Mouse (Mus musculus): Measurements from ENCODE around the gene Plbd2. TPM values are rescaled to one million over a fixed set of nuclear protein-coding genes. Genes with fewer than 3 reads are reported as not detected.

Gene Plbd2
- polyA plus RNA-seq, 2 experiments, result 4.3 to 10.3 TPM

DNA sequence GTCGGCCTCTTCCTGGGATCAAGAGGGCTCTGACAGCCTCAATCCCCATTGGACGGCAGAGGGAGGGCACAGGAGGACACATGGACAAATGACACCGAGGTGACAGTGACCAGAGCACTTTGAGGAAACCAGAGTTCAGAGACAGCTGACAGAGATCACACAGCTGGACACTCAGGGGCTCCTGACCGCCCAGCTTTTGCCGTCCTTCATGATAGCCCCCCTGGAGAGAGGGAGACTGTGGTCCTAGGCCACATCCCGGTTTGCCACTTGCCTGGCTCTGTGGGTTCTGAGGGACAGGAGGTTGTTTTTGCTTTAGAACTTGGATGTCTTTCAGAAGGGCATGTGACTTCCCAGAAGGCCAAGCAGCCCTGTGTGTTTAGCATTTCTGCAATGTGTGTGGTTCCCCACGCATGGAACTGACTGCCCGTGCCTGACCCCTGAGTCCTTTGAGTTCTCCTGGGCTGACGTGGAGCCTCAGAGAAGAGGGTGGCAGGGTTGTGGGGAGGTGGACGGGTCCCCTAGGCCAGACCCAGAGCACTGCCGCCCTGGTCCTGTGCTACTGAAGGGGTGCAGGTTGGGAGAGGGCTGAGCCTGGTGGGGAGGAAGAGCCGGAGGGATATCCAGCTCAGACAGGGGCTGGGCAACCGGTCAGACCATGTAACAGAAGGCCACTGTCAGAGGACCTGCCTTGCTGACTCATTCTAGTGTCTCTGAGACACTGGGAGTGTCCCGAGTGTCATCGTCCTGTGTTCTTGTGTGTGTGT, 13.0 kb upstream of the Plbd2 start:
- H3K27ac ChIP-seq, result no peak overlapping the region
- TF ChIP-seq CTCF (IDR thresholded peaks at IDR 0.05; ENCODE audit: low read depth) (no peak), EP300 (IDR thresholded peaks at IDR 0.05; ENCODE audit: low read depth) (no peak)
- WGBS (ENCODE audit: insufficient replicate concordance), result 51% methylated on average over 15 of the region's 15 CpGs
- no peak overlapping the region for H3K9ac ChIP-seq (replicated peaks)
- ATAC-seq (ENCODE audit: insufficient read depth) (no peak), DNase-seq (ENCODE audit: low read depth in 3 of 3, low spot score in 3 of 3) (no peak)
- H3K4me3 ChIP-seq (ENCODE audit: insufficient read depth in 1 of 2, low read depth in 2 of 2, low read length in 2 of 2), result no peak overlapping the region
- H3K4me2 ChIP-seq (ENCODE audit: low read depth), result no peak overlapping the region
- no peaks in the 10 kb centered on the region for H3K9me3 ChIP-seq (ENCODE audit: control insufficient read depth, low read length)
- no peaks in the 10 kb centered on the region for H3K27me3 ChIP-seq (ENCODE audit: control insufficient read depth, insufficient read depth, low read length)
- peaks cover 2 to 7% of the 10 kb centered on the region in 2 experiments for H3K4me1 ChIP-seq (replicated peaks; ENCODE audit: control insufficient read depth in 2 of 2, insufficient read depth in 2 of 2, low read length in 1 of 2)
- no peaks in the 10 kb centered on the region for H3K36me3 ChIP-seq (replicated peaks; ENCODE audit: control insufficient read depth, insufficient read depth, low read depth)

DNA sequence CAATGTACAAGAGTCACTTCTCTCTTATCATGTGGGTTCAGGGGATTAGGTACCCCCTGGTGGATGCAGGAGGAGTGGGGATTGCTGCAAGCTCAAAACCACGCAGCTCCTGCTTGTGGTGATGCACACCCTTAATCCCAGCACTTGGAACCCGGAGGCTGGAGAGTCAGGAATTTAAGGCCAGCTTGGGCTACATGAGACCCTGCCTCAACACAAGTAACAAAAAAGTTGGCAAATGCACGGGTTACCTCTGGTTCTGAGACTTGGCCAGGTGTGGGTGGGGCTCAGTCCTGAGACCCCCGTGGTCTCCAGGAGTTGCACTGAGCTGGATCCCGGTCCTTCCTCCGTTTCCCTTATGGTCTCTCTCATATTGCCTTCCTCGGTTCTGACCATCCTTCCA, 12.0 kb upstream of the Plbd2 start:
- no peak for ATAC-seq (ENCODE audit: insufficient read depth)
- H3K27ac ChIP-seq, result no peak overlapping the region
- no peak overlapping the region for H3K9ac ChIP-seq (replicated peaks)
- TF ChIP-seq CTCF (IDR thresholded peaks at IDR 0.05; ENCODE audit: low read depth) (no peak), EP300 (IDR thresholded peaks at IDR 0.05; ENCODE audit: low read depth) (no peak)
- WGBS (ENCODE audit: insufficient replicate concordance), result 68% methylated on average over 7 of the region's 7 CpGs
- peaks cover 8% of the 10 kb centered on the region in 2 experiments for H3K4me1 ChIP-seq (replicated peaks; ENCODE audit: control insufficient read depth in 2 of 2, insufficient read depth in 2 of 2, low read length in 1 of 2)
- DNase-seq (ENCODE audit: low read depth in 3 of 3, low spot score in 3 of 3), result no peak
- no peaks in the 10 kb centered on the region for H3K9me3 ChIP-seq (ENCODE audit: control insufficient read depth, low read length)
- no peaks in the 10 kb centered on the region for H3K27me3 ChIP-seq (ENCODE audit: control insufficient read depth, insufficient read depth, low read length)
- H3K4me2 ChIP-seq (ENCODE audit: low read depth), result no peak overlapping the region
- H3K4me3 ChIP-seq (ENCODE audit: insufficient read depth in 1 of 2, low read depth in 2 of 2, low read length in 2 of 2), result no peak overlapping the region
- H3K36me3 ChIP-seq (replicated peaks; ENCODE audit: control insufficient read depth, insufficient read depth, low read depth), result no peaks in the 10 kb centered on the region

DNA sequence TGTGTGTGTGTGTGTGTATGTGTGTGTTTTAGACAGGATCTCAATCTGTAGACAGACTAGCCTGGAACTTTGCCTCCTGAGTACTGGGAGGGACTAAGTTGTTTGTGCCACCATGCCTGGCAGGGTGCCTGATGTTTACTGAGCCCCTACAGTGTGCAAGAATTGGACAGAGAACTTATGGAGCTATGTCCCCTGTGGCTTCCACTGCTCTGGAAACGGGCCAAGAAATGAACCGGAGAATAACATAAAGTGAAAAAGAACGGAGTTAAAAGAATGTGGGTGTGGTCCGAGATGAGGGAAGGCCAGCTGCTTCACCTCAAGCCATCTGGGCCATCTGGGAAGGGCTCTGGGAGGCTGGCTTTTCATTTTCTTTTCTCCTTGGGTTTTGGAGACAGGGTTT, 11.3 kb upstream of the Plbd2 start:
- DNase-seq (ENCODE audit: low read depth in 3 of 3, low spot score in 3 of 3) (no peak), ATAC-seq (ENCODE audit: insufficient read depth) (no peak)
- H3K36me3 ChIP-seq (replicated peaks; ENCODE audit: control insufficient read depth, insufficient read depth, low read depth), result no peaks in the 10 kb centered on the region
- no peak overlapping the region for H3K4me3 ChIP-seq (ENCODE audit: insufficient read depth in 1 of 2, low read depth in 2 of 2, low read length in 2 of 2)
- 66% methylated on average over 4 of the region's 4 CpGs for WGBS (ENCODE audit: insufficient replicate concordance)
- H3K27ac ChIP-seq, result no peak overlapping the region
- no peaks in the 10 kb centered on the region for H3K9me3 ChIP-seq (ENCODE audit: control insufficient read depth, low read length)
- H3K9ac ChIP-seq (replicated peaks), result no peak overlapping the region
- TF ChIP-seq EP300 (IDR thresholded peaks at IDR 0.05; ENCODE audit: low read depth) (no peak), CTCF (IDR thresholded peaks at IDR 0.05; ENCODE audit: low read depth) (no peak)
- no peaks in the 10 kb centered on the region for H3K27me3 ChIP-seq (ENCODE audit: control insufficient read depth, insufficient read depth, low read length)
- H3K4me1 ChIP-seq (replicated peaks; ENCODE audit: control insufficient read depth in 2 of 2, insufficient read depth in 2 of 2, low read length in 1 of 2), result peaks cover 8% of the 10 kb centered on the region in 2 experiments
- H3K4me2 ChIP-seq (ENCODE audit: low read depth), result no peak overlapping the region

DNA sequence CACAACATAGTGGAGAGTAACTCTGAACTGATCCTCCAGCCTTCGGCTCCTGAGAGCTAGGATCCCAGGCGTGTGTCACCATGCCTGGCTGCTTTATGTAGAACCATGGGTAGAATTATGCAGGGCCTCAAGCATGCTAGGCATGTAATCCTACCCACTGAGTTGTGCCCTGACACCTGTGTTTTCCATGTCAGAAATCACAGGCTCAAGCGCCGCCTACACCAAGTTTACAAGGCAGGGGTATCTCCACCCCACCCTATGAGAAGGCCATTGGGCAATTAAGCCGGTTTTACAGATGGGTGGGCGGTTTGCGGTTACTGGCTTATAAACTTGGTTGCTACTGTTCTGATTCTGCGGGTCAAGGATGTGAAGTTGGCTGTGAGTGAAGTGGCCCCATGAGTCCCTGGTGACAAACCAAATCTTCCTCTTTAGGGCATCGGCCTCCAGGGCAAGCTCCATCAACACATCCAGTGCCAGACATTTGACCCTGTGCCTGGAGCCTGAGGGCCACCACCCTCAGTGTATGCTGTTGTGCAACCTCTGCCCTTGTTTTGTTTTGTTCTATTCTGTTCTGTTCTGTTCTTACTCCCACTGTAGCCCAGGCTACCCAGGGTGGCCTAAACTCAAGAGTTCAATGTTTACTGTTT, 10.7 kb upstream of the Plbd2 start:
- Histone ChIP-seq H3K9me3 (ENCODE audit: control insufficient read depth, low read length) (no peaks in the 10 kb centered on the region), H3K27me3 (ENCODE audit: control insufficient read depth, insufficient read depth, low read length) (no peaks in the 10 kb centered on the region), H3K27ac (no peak overlapping the region), H3K9ac (replicated peaks) (no peak overlapping the region), H3K4me2 (ENCODE audit: low read depth) (no peak overlapping the region), H3K4me3 (ENCODE audit: insufficient read depth in 1 of 2, low read depth in 2 of 2, low read length in 2 of 2) (no peak overlapping the region), H3K4me1 (replicated peaks; ENCODE audit: control insufficient read depth in 2 of 2, insufficient read depth in 2 of 2, low read length in 1 of 2) (peaks cover 8% of the 10 kb centered on the region in 2 experiments), H3K36me3 (replicated peaks; ENCODE audit: control insufficient read depth, insufficient read depth, low read depth) (no peaks in the 10 kb centered on the region)
- no peak for DNase-seq (ENCODE audit: low read depth in 3 of 3, low spot score in 3 of 3)
- TF ChIP-seq EP300 (IDR thresholded peaks at IDR 0.05; ENCODE audit: low read depth) (no peak), CTCF (IDR thresholded peaks at IDR 0.05; ENCODE audit: low read depth) (no peak)
- no peak for ATAC-seq (ENCODE audit: insufficient read depth)
- 79% methylated on average over 9 of the region's 9 CpGs for WGBS (ENCODE audit: insufficient replicate concordance)

DNA sequence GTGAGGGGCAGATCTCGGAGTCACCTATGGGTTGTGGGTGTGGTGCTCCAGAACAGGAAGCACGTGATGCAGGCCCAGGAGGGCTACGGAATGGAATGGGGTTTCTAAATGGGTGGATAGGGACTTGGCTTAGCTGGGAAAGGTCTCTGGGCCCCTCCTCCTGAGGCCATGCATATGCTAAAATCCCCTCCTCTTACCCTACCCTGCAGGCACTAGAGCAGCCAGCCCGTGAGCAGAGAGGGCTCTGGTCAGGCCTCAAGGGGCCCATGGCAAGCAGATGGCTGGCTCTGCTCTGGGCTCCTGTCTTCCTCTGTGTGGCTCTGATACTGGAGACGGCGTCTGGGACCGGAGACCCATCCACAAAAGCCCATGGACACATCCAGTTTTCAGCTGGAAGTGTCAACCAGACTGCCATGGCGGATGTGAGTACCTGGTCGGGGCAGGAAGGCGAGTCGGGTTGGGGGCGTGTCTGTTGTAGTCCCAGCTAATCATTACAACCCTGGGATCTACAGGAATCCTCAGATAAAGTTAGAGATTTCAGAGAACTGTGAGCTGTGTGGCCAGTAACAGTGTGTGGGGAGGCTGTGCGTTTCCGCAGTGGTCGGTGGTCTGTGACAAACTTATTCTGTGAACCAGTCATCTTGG, 9.6 kb upstream of the Plbd2 start:
- Histone ChIP-seq H3K4me3 (ENCODE audit: insufficient read depth in 1 of 2, low read depth in 2 of 2, low read length in 2 of 2) (no peak overlapping the region), H3K4me1 (replicated peaks; ENCODE audit: control insufficient read depth in 2 of 2, insufficient read depth in 2 of 2, low read length in 1 of 2) (peaks cover 8% of the 10 kb centered on the region in 2 experiments), H3K27ac (no peak overlapping the region), H3K27me3 (ENCODE audit: control insufficient read depth, insufficient read depth, low read length) (no peaks in the 10 kb centered on the region), H3K36me3 (replicated peaks; ENCODE audit: control insufficient read depth, insufficient read depth, low read depth) (no peaks in the 10 kb centered on the region), H3K4me2 (ENCODE audit: low read depth) (no peak overlapping the region), H3K9me3 (ENCODE audit: control insufficient read depth, low read length) (no peaks in the 10 kb centered on the region), H3K9ac (replicated peaks) (no peak overlapping the region)
- 67% methylated on average over 15 of the region's 15 CpGs for WGBS (ENCODE audit: insufficient replicate concordance)
- ATAC-seq (ENCODE audit: insufficient read depth), result no peak
- DNase-seq (ENCODE audit: low read depth in 3 of 3, low spot score in 3 of 3), result no peak
- no peak for TF ChIP-seq EP300 (IDR thresholded peaks at IDR 0.05; ENCODE audit: low read depth)
- no peak for TF ChIP-seq CTCF (IDR thresholded peaks at IDR 0.05; ENCODE audit: low read depth)

Data from liver, embryonic 14.5 days (tissue).